Mouse (Mus musculus): Measurements from ENCODE around the gene Srm. TPM values are rescaled to one million over a fixed set of nuclear protein-coding genes. Genes with fewer than 3 reads are reported as not detected.
A peak's percentile ranks its signal among the peaks of the same experiment; 100 is the strongest.

Gene Srm
- polyA plus RNA-seq, 3 experiments from 2014 or later: 4.7 to 5.2 (median 4.8) TPM

- ATAC-seq: no peak
Measured at GRCm38 (mm10) chr4:148638302-148638701, 47.0 kb downstream of the Srm start.

DNA sequence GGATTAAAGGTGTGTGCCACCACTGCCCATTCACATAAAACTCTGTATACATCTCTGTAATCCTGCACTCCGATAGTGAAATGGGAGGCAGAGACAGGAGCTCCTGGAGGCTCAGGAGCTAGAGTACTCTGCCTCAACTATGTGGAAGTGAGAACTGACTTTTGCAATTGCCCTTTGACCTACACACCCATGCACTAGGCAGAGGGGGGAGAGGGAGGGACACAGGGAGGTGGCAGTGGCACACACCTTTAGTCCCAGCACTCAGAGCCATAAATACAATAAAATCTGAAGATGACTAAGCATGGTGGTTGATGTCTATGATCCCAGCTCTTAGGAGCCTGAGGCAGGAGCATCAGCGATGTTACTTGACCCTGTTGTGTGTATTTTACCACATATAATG lies 48.2 kb downstream of the Srm start:
- ATAC-seq: no peak

DNA sequence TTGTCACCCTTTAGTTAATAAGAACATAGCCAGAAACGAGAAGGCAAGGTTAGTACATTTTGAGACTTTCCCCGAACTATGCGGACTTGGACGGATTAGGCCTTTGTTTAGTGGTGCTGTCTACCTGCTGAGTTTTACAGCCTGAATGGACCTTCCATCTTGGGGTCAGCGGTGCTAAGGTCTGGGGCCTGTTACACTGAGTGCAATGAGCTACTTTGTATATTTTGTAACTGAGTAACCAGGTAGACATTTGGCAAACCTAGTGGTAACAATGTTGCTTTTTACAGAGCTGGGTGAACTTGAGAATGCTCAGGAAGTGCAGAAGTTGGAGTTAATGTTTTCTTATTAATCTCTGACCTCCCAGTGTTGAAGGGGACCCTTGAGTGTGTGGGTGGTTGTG lies 49.8 kb downstream of the Srm start:
- no peak for ATAC-seq

DNA sequence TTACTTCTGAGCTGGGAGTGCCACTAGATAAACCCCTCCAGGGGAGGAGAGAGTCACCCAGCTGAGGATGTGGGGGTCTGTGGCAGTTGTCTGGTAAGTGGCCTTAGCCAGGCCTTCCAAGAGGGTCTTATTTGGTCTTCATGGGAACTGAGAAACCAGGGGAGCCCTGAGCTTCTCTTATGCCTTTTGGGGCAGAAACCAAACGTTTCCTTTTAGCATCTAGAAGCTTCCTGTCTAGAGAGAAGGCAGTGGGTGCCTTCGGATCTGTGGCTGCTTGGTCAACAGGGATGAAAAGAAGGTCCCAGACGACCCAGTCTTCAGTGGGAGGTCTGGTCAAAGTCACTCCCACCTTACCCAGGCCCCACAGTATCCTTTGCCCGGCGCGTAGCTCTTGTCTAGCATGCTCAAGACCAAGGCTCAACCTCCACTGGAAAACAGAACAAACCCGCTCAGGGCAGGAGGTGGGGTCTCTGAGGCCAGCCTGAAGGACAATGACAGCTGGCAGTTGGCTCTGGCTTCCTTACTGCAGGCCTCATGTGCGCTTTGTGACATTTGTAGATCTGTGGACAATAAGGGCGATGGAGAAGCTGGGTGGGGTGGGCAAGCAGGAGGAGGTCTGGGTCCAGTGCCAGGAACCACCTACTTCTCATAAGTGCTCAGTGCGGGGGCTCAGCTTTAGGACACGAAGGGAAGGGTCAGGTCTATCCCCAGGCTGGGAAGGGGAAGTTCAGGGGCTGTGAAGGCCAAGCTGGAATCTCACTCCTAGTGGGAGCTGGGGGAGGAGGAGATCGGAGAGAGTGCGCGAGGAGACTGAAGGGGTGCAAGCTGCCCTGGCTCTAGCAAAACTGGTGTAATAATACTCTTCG lies 52.2 kb downstream of the Srm start, which contains the start of gene Gm572:
Gene Gm572 (plus strand): TSS at position 27 of the 866 bp plus-strand sequence.
- peak; percentile 59 for ATAC-seq

DNA sequence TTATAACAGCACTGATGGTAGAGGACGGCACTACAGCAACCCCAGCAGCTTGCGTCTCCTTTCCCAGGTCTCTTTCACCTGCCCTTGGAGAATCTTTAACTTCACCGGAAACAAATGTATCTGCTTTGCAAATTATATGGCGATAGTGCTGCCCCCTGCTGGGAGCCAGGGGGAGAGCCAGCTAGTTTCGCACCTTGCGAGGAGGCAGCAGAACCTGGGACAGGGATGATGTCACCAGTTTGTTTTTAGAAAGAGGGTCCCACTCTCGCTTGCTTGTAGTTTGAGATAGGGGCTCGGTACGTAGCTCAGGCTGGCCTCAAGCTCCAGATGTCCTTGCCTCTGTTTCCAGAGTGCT lies 52.8 kb downstream of the Srm start:
- ATAC-seq: peak; percentile 89

Other genes starting within 250 kb of the Srm start
- gene Ubiad1, start 146.7 kb upstream of the Srm start, polyA plus RNA-seq (2017; shearing (Covaris generic)): 1 to 10 TPM; 8.6 to 9.2 (median 8.7) TPM
- gene Mtor, start 142.9 kb upstream of the Srm start, polyA plus RNA-seq (2017; shearing (Covaris generic)): 10 to 100 TPM; 10.1 to 13.5 (median 11.7) TPM
- gene Angptl7, start 91.0 kb upstream of the Srm start, polyA plus RNA-seq (2017; shearing (Covaris generic)): under 1 TPM; 0.16 to 0.61 (median 0.36) TPM
- 100 to 1,000 TPM in 1 of 3 experiments, 10 to 100 TPM in 2; 63.8 to 103 (median 96.2) TPM for gene Exosc10, start 33.1 kb upstream of the Srm start, polyA plus RNA-seq (2017; shearing (Covaris generic))
- under 1 TPM in 1 of 3 experiments, not detected in 2; 0.63 TPM for gene Masp2, start 11.1 kb downstream of the Srm start, polyA plus RNA-seq (2017; shearing (Covaris generic))
- 100 to 1,000 TPM; 149 to 182 (median 164) TPM for gene Tardbp, start 35.5 kb downstream of the Srm start, polyA plus RNA-seq (2017; shearing (Covaris generic))
- not detected for gene Gm572, start 51.8 kb downstream of the Srm start, polyA plus RNA-seq (2017; shearing (Covaris generic))
- 1 to 10 TPM in 1 of 3 experiments, under 1 TPM in 2; 0.58 to 1.8 (median 0.80) TPM for gene Casz1, start 212.9 kb downstream of the Srm start, polyA plus RNA-seq (2017; shearing (Covaris generic))

Measured in inflammation-experienced regulatory T-cells, adult 6 months (primary cell).